Mouse (Mus musculus) stomach, embryonic 16.5 days (tissue): Measurements from ENCODE around the gene Tor3a. TPM values are rescaled to one million over a fixed set of nuclear protein-coding genes. Genes with fewer than 3 reads are reported as not detected.
A peak's percentile ranks its signal among the peaks of the same experiment; 100 is the strongest.

ENCODE experiments used
- ATAC-seq: fragments of 200-750 bp; cut with Nextera tagmentation; 2 replicates; pipeline ENCODE4 v1.8.0; 2017; ENCODE audit warnings: moderate number of reproducible peaks, moderate TSS enrichment; ENCODE audit not compliant: insufficient read depth, low FRiP score
- H3K27ac ChIP-seq: fragments of 300-500 bp; sonication (generic); 2 replicates; pipeline ENCODE4 v1.5.1; 2014; ENCODE audit warnings: low read length
- H3K27me3 ChIP-seq: fragments of 300-500 bp; sonication (generic); 2 replicates; pipeline ENCODE4 v1.6.1; 2014; ENCODE audit warnings: low read length, control low read depth, mixed read lengths; ENCODE audit not compliant: control insufficient read depth, insufficient read depth
- H3K36me3 ChIP-seq: fragments of 300-500 bp; sonication (generic); 2 replicates; pipeline ENCODE4 v1.6.1; 2014; ENCODE audit warnings: low read length; ENCODE audit not compliant: control insufficient read depth, insufficient read depth
- H3K4me1 ChIP-seq: fragments of 300-500 bp; sonication (generic); 2 replicates; pipeline ENCODE4 v1.6.1; 2014; ENCODE audit warnings: low read length, control low read depth, mixed read lengths; ENCODE audit not compliant: control insufficient read depth, insufficient read depth
- H3K4me2 ChIP-seq: fragments of 300-500 bp; sonication (generic); 2 replicates; pipeline ENCODE4 v1.6.1; 2014; ENCODE audit warnings: low read depth, low read length, mixed read lengths
- H3K4me3 ChIP-seq: fragments of 300-500 bp; sonication (generic); replicated peaks from 2 replicates; pipeline ENCODE4 v1.5.1; 2014; ENCODE audit warnings: mild to moderate bottlenecking, low read length
- H3K9ac ChIP-seq: fragments of 300-500 bp; sonication (generic); 2 replicates; pipeline ENCODE4 v1.6.1; 2014; ENCODE audit warnings: low read length
- H3K9me3 ChIP-seq: fragments of 300-500 bp; sonication (generic); replicated peaks from 2 replicates; pipeline ENCODE4 v1.6.1; 2016; ENCODE audit warnings: low read length, control low read depth; ENCODE audit not compliant: control insufficient read depth
- WGBS: fragments of 180-500 bp; shearing (Covaris S2); extraction: QIAGEN DNeasy Blood & Tissue Kit; methylation state at CpG from one replicate; pipeline ENCODE4 v1.1.7; 2014; 5-methylcytosine and 5-hydroxymethylcytosine counted together
- polyA plus RNA-seq: library from polyadenylated mRNA; unstranded; fragments of >200 nt; fragmentation: Nextera tagmentation; extraction: Ambion mirVana; gene quantifications from 2 replicates; pipeline ENCODE4 v1.2.1, GENCODE M21; 2015

The Tor3a gene
- 14.6 and 19.2 TPM in 2 replicates for polyA plus RNA-seq

DNA sequence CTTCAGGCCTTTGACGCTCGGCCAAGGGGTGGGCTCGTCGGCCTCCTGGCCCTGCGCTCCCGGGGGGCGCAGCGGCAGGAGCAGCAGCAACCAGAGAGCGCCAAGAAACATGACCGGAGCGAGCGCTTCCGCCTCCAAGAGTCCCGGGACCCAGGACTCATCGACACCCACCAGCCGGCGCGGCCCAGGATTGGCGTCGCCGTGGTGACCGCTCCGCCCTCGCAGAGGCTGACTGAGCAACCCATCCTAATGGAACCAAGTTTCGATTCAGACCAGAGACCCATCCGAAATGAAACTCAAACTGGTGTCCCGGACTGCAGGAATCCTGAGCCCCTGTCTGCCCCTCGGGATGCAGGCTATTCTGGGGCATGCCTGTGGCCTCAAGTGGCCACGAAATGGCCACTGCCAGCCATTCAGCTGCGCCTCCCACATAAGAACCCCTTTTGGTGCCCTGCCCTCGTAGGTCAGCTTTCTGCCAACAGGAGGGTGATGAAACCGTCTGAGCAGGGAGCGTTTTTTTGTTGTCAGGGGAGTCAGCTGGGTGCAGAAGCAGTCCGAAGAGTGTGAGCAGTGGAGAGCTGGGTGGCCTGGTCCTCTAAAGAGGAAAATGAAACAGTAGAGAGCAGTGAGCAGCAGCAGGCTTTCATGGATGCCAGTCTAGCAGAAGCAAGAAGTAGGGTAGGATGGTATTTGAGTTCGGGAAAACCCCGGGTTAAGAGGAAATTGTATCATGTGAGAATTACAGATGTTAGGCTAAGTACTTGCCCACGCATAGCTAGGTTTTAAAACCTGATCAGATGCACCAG, at the start of gene Tor3a:
Tor3a (minus strand) TSS at position 162 of the 806 bp plus-strand sequence.
- Histone ChIP-seq H3K4me2 (peak within 1 kb of the TSS; percentile 96), H3K36me3 (no peaks in the 10 kb centered on the region), H3K9ac (peak within 1 kb of the TSS; percentile 76), H3K27ac (peak within 1 kb of the TSS; percentile 43), H3K9me3 (no peaks in the 10 kb centered on the region), H3K27me3 (no peaks in the 10 kb centered on the region), H3K4me1 (peaks cover 10% of the 10 kb centered on the region; the same call in 1 of the 2 replicates), H3K4me3 (peak within 1 kb of the TSS; percentile 70)
- WGBS = 8% methylated on average over 37 of the region's 37 CpGs
- peak; percentile 83; the same call in 1 of the 2 replicates for ATAC-seq

GRCm38 (mm10) chr1:156722089-156722488, 47.9 kb upstream of the Tor3a start:
- no peaks in the 10 kb centered on the region for H3K9me3 ChIP-seq
- no peak overlapping the region for H3K4me3 ChIP-seq
- H3K4me1 ChIP-seq = peaks cover 8% of the 10 kb centered on the region; the same call in 1 of the 2 replicates
- 56% methylated on average over 6 of the region's 6 CpGs for WGBS
- no peak overlapping the region for H3K9ac ChIP-seq
- ATAC-seq = no peak
- H3K27ac ChIP-seq = no peak overlapping the region
- no peak overlapping the region for H3K4me2 ChIP-seq
- no peaks in the 10 kb centered on the region for H3K27me3 ChIP-seq
- no peaks in the 10 kb centered on the region for H3K36me3 ChIP-seq

GRCm38 (mm10) chr1:156720046-156720445, 45.9 kb upstream of the Tor3a start:
- Histone ChIP-seq H3K9ac (no peak overlapping the region), H3K27me3 (no peaks in the 10 kb centered on the region), H3K4me1 (peaks cover 11% of the 10 kb centered on the region; the same call in 1 of the 2 replicates), H3K36me3 (no peaks in the 10 kb centered on the region), H3K27ac (no peak overlapping the region), H3K9me3 (no peaks in the 10 kb centered on the region), H3K4me3 (no peak overlapping the region), H3K4me2 (no peak overlapping the region)
- no peak for ATAC-seq
- WGBS = 74% methylated on average over 4 of the region's 4 CpGs

DNA sequence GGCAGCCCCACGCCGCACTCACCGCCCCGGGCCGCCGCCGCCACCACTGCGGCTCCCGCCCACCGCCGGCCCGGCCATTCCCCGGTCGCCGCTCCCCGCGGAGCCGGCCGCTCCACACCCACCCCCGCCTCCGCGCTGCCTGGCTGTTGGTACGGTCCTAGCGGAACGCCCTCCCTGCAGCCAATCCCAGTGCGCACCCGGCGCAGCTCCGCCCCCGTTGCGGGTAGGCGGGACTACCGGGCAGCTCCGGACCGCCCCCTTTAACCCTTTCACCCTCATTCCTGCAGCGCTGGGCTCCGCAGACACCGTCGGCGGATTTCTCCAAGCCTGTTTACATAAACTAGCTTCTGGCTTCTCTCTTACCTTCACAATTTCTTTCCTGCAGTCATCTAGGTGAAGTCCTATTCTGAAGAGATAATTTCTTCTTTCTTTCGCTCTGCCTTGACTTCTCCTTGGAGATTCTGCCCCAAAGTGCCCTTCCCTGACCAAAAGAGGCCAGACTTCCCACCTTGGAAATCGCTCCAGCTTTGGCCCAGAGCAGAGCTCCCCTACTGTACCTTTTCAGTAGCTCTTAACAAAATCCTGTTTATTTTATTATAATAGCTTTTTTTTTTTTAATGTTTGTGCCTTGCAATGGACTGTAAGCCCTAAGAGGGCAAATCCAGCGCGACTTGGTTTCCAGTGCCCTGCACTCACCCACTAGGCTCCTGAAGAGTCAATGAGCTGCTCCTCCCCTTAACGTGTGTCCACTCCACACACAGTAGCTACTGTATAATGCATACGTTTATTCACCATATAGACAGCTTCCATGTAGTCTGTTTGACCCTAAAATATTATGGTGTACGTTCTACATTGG, 45.0 kb upstream of the Tor3a start, which contains the start of gene Fam20b:
Fam20b (minus strand) TSS at position 137 of the 856 bp plus-strand sequence.
- peak within 1 kb of the TSS; percentile 99 for H3K4me3 ChIP-seq
- WGBS = 2% methylated on average over 36 of the region's 47 CpGs
- ATAC-seq = peak; percentile 98
- H3K36me3 ChIP-seq = no peaks in the 10 kb centered on the region
- H3K9me3 ChIP-seq = no peaks in the 10 kb centered on the region
- peak within 1 kb of the TSS; percentile 97 for H3K27ac ChIP-seq
- peaks cover 11% of the 10 kb centered on the region; the same call in 1 of the 2 replicates for H3K4me1 ChIP-seq
- peak within 1 kb of the TSS; percentile 98 for H3K9ac ChIP-seq
- H3K4me2 ChIP-seq = peak within 1 kb of the TSS; percentile 74
- no peaks in the 10 kb centered on the region for H3K27me3 ChIP-seq

DNA sequence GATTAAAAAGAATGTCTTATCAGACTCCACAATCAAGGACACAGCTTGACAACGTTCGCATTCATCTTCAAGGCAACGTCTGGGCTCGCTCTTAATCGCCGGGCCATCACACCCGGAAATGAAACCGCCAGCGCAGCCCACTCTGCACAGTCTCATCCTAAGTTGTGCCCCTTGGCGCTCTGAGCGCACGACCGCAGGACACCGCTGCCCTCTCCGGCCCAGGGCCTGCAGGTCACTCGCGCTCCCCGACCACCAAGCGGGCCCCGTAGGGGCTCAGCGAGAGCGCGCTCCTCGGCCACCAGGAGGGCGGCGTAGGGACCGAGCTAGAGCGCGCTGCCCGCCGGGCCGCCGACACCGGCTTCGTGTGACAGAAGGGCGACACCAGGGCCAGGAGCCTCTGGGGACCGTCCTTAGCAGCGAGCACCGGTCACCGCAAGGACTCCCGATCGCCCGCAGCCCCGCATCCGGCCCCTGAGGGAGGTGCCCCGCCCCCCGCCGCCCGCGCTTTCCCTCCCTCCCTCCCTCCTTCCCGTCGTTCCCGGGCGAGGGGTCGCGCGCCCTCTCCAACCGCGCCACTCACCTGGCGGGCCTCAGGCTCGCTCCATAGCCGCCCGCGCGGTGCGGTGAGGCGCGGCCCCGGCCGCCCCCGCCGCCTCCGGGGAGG, 44.3 kb upstream of the Tor3a start:
- WGBS = 0% methylated on average over 51 of the region's 73 CpGs
- no peaks in the 10 kb centered on the region for H3K9me3 ChIP-seq
- peak overlapping the region; percentile 99 for H3K4me3 ChIP-seq
- no peaks in the 10 kb centered on the region for H3K27me3 ChIP-seq
- peaks cover 11% of the 10 kb centered on the region; the same call in 1 of the 2 replicates for H3K4me1 ChIP-seq
- peak; percentile 37 for ATAC-seq
- H3K4me2 ChIP-seq = peak overlapping the region; percentile 74
- H3K27ac ChIP-seq = peak overlapping the region; percentile 97
- no peaks in the 10 kb centered on the region for H3K36me3 ChIP-seq
- H3K9ac ChIP-seq = peak overlapping the region; percentile 98

DNA sequence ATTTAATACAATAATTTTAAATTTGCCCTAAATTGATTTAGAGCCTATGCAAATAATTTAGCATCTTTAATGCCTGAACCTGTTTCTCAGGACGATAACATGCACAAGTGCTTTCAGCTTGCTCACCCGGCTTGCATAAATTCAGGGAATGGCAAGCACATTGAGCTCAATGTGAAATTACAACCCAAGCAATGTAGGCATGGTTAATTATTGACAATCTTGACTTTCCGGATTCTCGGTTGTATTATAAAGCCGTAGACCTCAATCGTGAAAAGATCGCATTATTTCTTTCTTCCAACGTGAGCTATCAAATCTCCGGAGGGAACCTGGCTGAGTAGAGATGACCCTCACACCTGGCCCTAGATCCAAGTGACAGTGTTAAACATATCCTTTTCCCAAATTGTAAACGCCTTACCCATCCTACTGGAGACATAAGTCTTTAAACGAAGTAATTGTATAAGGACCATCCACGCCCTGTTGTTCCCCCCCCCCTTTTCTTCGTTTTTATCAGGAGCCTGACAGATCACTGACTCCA, 43.7 kb upstream of the Tor3a start:
- Histone ChIP-seq H3K27ac (peak overlapping the region; percentile 97), H3K4me1 (peaks cover 11% of the 10 kb centered on the region; the same call in 1 of the 2 replicates), H3K27me3 (no peaks in the 10 kb centered on the region), H3K9me3 (no peaks in the 10 kb centered on the region), H3K36me3 (no peaks in the 10 kb centered on the region), H3K4me2 (peak overlapping the region; percentile 74), H3K4me3 (peak overlapping the region; percentile 99), H3K9ac (peak overlapping the region; percentile 98)
- whole genome bisulfite sequencing = 10% methylated on average over 13 of the region's 13 CpGs
- ATAC-seq = no peak

GRCm38 (mm10) chr1:156716681-156717080, 42.5 kb upstream of the Tor3a start:
- ATAC-seq = no peak
- Histone ChIP-seq H3K9me3 (no peaks in the 10 kb centered on the region), H3K4me1 (peaks cover 11% of the 10 kb centered on the region; the same call in 1 of the 2 replicates), H3K4me3 (no peak overlapping the region), H3K36me3 (no peaks in the 10 kb centered on the region), H3K9ac (no peak overlapping the region), H3K27me3 (no peaks in the 10 kb centered on the region), H3K4me2 (no peak overlapping the region), H3K27ac (no peak overlapping the region)
- WGBS = 79% methylated on average over 6 of the region's 6 CpGs

GRCm38 (mm10) chr1:156710472-156711098, 36.4 kb upstream of the Tor3a start:
- H3K27ac ChIP-seq = peak overlapping the region; percentile 77
- H3K36me3 ChIP-seq = no peaks in the 10 kb centered on the region
- ATAC-seq = peak; percentile 69; the same call in 1 of the 2 replicates
- no peak overlapping the region for H3K4me3 ChIP-seq
- H3K4me1 ChIP-seq = peaks cover 8% of the 10 kb centered on the region; the same call in 1 of the 2 replicates
- no peak overlapping the region for H3K9ac ChIP-seq
- 53% methylated on average over 10 of the region's 10 CpGs for WGBS
- H3K9me3 ChIP-seq = no peaks in the 10 kb centered on the region
- H3K4me2 ChIP-seq = 0 out of 2 replicates have a peak overlapping the region, but pooled peaks have one; percentile 2
- H3K27me3 ChIP-seq = no peaks in the 10 kb centered on the region
